Mouse (Mus musculus) heart, embryonic 16.5 days (tissue): ENCODE results near the gene Ifrd2. TPM values are rescaled to one million over a fixed set of nuclear protein-coding genes. Genes with fewer than 3 reads are reported as not detected.

Experiments used
- ATAC-seq: fragments of 200-750 bp; cut with Nextera tagmentation; replicated peaks from 2 replicates; pipeline ENCODE4 v1.8.0; 2017; ENCODE audit warnings: moderate number of reproducible peaks; ENCODE audit not compliant: insufficient read depth, low FRiP score; ENCODE audit errors: extremely low read depth
- H3K27ac ChIP-seq: fragments of 300-500 bp; sonication (generic); 2 replicates; pipeline ENCODE4 v1.5.1; 2014; ENCODE audit warnings: mild to moderate bottlenecking, low read length, control low read depth, moderate library complexity
- H3K27me3 ChIP-seq: fragments of 300-500 bp; sonication (generic); 2 replicates; pipeline ENCODE4 v1.6.1; 2014; ENCODE audit warnings: low read length, mixed read lengths; ENCODE audit not compliant: control insufficient read depth, insufficient read depth
- H3K36me3 ChIP-seq: fragments of 300-500 bp; sonication (generic); 2 replicates; pipeline ENCODE4 v1.6.1; 2014; ENCODE audit not compliant: control insufficient read depth, insufficient read depth
- H3K4me1 ChIP-seq: fragments of 300-500 bp; sonication (generic); 2 replicates; pipeline ENCODE4 v1.6.1; 2014; ENCODE audit warnings: low read length, mixed read lengths; ENCODE audit not compliant: control insufficient read depth, insufficient read depth
- H3K4me2 ChIP-seq: fragments of 300-500 bp; sonication (generic); 2 replicates; pipeline ENCODE4 v1.6.1; 2014; ENCODE audit warnings: low read depth, mild to moderate bottlenecking, control low read depth, low read length
- H3K4me3 ChIP-seq: fragments of 300-500 bp; sonication (generic); 2 replicates; pipeline ENCODE4 v1.5.1; 2014; ENCODE audit warnings: mild to moderate bottlenecking, control low read depth, low read length
- H3K9ac ChIP-seq: fragments of 300-500 bp; sonication (generic); 2 replicates; pipeline ENCODE4 v1.6.1; 2014; ENCODE audit warnings: low read length, control low read depth
- H3K9me3 ChIP-seq: fragments of 300-500 bp; sonication (generic); replicated peaks from 2 replicates; pipeline ENCODE4 v1.6.1; 2016; ENCODE audit warnings: low read length; ENCODE audit not compliant: control insufficient read depth
- WGBS: fragments of 180-500 bp; shearing (Covaris S2); extraction: QIAGEN DNeasy Blood & Tissue Kit; methylation state at CpG from one replicate; pipeline ENCODE4 v1.1.7; 2014; 5-methylcytosine and 5-hydroxymethylcytosine counted together
- polyA plus RNA-seq: library from polyadenylated mRNA; unstranded; fragments of >200 nt; fragmentation: Nextera tagmentation; extraction: Ambion mirVana; gene quantifications from 2 replicates; pipeline ENCODE4 v1.2.1, GENCODE M21; 2015

Gene Ifrd2
- polyA plus RNA-seq, 1 experiment from 2014 or later: 46.5 TPM

DNA sequence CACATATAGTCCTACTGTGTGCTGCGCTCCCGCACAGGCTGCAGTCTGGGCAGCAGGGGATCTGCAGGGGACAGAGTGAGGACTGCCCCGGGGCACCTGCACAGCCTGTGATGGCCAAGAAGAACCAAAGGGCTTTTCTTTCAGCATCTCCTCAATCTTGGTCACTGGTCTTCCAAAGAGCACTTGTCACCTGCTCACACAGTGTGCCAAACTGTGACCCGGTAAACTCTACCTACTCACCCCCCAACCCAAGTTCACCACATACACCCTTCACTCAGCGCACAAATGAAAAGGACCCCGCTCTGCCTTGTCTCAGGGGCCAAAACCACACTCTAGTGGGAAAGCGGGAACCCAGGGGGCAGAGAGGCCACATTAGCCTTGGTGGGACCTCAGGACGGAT is 44.4 kb downstream of the Ifrd2 start:
- Histone ChIP-seq H3K4me2 (peak overlapping the region; percentile 96), H3K27ac (peak overlapping the region; percentile 95), H3K9me3 (no peaks in the 10 kb centered on the region), H3K9ac (peak overlapping the region; percentile 93), H3K36me3 (peaks cover 2% of the 10 kb centered on the region; the same call in 1 of the 2 replicates), H3K4me3 (peak overlapping the region; percentile 82), H3K4me1 (peaks cover 66% of the 10 kb centered on the region), H3K27me3 (no peaks in the 10 kb centered on the region)
- ATAC-seq: no peak
- 87% methylated on average over 8 of the region's 8 CpGs for WGBS

- ATAC-seq: no peak
- WGBS: 44% methylated on average over 6 of the region's 6 CpGs
- H3K9me3 ChIP-seq: no peaks in the 10 kb centered on the region
- peak overlapping the region; percentile 95 for H3K27ac ChIP-seq
- peaks cover 2% of the 10 kb centered on the region; the same call in 1 of the 2 replicates for H3K36me3 ChIP-seq
- peak overlapping the region; percentile 93 for H3K9ac ChIP-seq
- H3K4me1 ChIP-seq: peaks cover 60% of the 10 kb centered on the region
- H3K4me2 ChIP-seq: peak overlapping the region; percentile 96
- peak overlapping the region; percentile 82 for H3K4me3 ChIP-seq
- H3K27me3 ChIP-seq: no peaks in the 10 kb centered on the region
These were observed 45.0 kb downstream of the Ifrd2 start for GRCm38 (mm10) chr9:107632478-107632877.

DNA sequence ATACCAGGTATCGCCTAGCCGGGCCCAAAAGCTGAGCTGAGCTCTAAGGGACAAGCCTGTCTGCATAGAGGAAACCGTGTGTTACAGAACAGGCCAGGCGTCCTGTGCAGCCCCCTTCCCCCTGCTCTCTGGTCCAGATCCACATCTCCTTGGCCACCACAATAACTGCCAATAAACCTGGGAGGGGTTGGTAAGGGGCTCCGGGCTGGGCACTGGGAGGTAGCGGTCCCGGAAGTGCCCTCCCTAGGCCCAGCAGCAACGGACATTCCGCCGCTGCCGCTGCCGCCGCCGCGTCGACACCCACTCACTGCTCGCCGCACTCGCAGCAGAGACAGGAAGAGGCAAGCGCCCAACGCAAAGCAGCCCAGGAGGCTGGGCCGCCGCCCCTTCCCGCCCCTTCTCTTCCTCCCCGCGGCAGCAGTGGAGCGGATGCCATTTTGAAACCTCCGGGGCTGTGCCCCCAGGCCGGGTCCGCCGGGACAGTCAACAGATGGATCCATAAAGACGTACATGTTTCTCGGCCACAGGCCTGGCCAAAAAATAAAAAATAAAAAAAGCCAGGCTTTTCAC is 45.7 kb downstream of the Ifrd2 start:
- Histone ChIP-seq H3K27me3 (no peaks in the 10 kb centered on the region), H3K9ac (peak overlapping the region; percentile 93), H3K4me1 (peaks cover 53% of the 10 kb centered on the region), H3K4me3 (peak overlapping the region; percentile 82), H3K4me2 (peak overlapping the region; percentile 96), H3K36me3 (peaks cover 2% of the 10 kb centered on the region; the same call in 1 of the 2 replicates), H3K9me3 (no peaks in the 10 kb centered on the region), H3K27ac (peak overlapping the region; percentile 95)
- peak; percentile 28 for ATAC-seq
- under 1% methylated on average over 31 of the region's 33 CpGs for WGBS

DNA sequence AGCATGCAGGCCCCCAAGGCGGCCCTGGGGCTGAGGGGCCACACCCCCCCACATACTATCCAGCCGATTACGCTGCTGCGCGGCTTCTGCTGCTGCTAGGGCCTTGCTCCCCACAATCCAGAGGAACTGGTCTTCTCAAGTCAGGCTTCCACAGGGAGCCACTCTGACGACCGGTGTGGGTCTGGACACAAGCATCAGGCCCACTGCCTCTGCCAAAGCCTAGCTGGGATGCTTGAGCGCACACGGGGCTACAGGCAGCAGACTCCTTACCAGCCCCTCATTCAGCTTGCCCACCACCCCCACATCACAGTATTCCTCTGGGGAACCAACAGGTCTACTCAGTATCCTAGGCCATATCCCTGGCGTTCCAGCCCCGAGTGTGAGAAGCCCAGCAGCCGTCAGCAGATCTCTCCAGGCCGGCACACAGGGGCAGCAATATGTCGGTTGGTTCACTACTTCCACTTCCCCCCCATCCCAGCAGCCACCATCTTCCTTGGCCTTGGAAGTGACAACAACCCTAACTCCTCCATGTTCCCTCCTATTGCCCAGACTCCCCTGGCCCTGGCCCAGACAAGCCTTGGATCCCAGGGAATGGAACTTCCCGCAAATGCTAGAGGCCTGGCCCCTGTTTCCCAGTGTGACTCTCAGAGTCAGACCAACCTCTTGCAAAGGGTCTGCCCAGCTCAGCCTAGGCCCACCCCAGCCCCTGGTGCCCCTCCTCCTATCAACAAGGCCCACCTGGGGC is 46.4 kb downstream of the Ifrd2 start:
- Histone ChIP-seq H3K4me3 (peak overlapping the region; percentile 82), H3K27me3 (no peaks in the 10 kb centered on the region), H3K4me2 (peak overlapping the region; percentile 96), H3K9ac (peak overlapping the region; percentile 93), H3K9me3 (no peaks in the 10 kb centered on the region), H3K36me3 (peaks cover 2% of the 10 kb centered on the region; the same call in 1 of the 2 replicates), H3K27ac (peak overlapping the region; percentile 95), H3K4me1 (peaks cover 46% of the 10 kb centered on the region)
- WGBS: 2% methylated on average over 15 of the region's 15 CpGs
- no peak for ATAC-seq

DNA sequence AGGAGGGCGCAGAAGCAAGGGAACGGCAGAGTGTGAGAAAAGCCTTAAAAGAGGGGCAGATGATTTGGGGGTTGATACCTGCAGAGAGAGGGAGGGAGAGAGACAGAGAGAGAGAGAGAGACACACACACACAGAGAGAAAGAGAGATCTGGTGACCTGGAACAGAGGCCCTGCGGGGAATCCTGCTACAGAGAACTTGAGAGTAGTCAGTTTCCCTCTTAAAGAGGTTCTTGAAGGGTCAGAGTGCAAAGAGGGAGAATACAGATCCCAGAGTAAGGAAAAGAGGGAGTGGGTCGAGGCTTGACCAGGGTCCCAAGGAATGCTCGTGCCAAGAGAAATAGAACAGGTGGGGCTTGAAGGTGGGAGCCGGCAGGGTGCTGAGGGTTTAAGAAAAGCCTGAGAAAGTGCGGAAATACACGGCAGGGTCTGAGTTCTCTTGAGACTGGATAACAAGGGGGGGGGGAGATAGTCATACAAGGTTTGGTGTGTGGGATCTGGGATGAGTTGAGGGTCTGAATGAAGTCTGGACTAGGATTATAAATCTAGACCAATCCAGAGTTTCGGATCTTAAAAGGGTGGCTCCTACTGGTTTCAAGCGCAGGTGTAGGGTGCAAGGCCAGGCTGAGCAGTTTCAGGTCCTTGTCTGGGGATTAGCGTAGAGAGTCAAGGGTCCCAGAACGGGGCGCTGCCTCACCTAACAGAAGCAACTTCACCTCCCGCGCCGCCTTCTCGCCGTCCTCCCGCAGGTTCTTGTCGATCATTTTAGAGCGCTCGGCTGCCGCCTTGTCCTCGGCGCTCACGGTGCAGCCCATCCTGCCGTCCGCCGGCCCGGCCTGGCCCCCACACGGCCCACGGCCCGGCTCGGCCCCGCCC is 47.2 kb downstream of the Ifrd2 start:
- Histone ChIP-seq H3K4me1 (peaks cover 38% of the 10 kb centered on the region), H3K27ac (peak overlapping the region; percentile 95), H3K36me3 (0 out of 2 replicates have a peak, but pooled peaks cover 2% of the 10 kb centered on the region), H3K27me3 (no peaks in the 10 kb centered on the region), H3K4me3 (peak overlapping the region; percentile 82), H3K9me3 (no peaks in the 10 kb centered on the region), H3K9ac (peak overlapping the region; percentile 93), H3K4me2 (peak overlapping the region; percentile 96)
- no peak for ATAC-seq
- WGBS: 1% methylated on average over 35 of the region's 35 CpGs

DNA sequence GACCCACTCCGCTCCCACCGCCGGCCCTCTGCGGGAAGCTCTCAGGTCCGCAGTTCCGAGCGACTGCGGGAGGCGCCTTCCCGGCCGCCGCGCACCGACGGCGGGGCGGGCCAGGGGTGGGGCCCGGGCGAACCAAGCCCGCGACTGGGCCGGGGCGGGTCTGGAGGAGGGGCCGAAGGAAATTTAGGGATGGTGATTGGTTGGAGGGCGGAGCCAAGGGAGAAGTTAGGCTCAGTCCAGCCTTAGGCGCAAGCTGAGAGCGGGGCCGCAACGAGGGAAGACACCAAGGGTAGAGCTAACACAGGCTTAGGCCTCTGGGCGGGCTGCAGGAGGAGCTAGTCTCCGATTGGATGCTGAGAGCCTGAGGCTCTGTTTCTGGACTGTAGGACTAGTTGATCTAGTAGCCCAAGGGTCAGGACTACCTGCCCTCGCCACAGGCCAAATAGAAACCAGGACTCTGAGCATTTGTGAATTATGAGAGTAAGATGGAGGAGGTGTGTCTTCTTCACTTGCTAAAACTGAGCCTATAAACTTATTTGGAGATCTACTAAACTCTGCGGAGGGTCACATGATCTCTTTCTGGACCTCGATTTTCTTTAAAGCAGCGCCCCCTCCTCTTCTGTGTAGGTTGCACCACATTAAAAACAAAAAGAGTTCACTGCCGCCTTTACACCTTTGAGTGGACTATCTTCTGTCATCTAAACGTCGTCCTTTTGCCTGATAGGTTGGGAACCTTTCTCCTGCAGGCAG is 48.0 kb downstream of the Ifrd2 start, which contains the start of gene Gnai2:
TSS of gene Gnai2 (minus strand) at position 89 of the 750 bp plus-strand sequence.
- Histone ChIP-seq H3K9ac (peak within 1 kb of the TSS; percentile 93), H3K27ac (peak within 1 kb of the TSS; percentile 95), H3K4me1 (peaks cover 30% of the 10 kb centered on the region), H3K4me3 (peak within 1 kb of the TSS; percentile 82), H3K4me2 (peak within 1 kb of the TSS; percentile 96), H3K9me3 (no peaks in the 10 kb centered on the region), H3K36me3 (0 out of 2 replicates have a peak, but pooled peaks cover 2% of the 10 kb centered on the region), H3K27me3 (no peaks in the 10 kb centered on the region)
- 4% methylated on average over 38 of the region's 38 CpGs for WGBS
- peak; percentile 92 for ATAC-seq

GRCm38 (mm10) chr9:107637070-107637469 is 49.6 kb downstream of the Ifrd2 start:
- Histone ChIP-seq H3K4me1 (peaks cover 14% of the 10 kb centered on the region), H3K9me3 (no peaks in the 10 kb centered on the region), H3K27ac (no peak overlapping the region), H3K27me3 (no peaks in the 10 kb centered on the region), H3K36me3 (0 out of 2 replicates have a peak, but pooled peaks cover under 1% of the 10 kb centered on the region), H3K4me2 (no peak overlapping the region), H3K4me3 (no peak overlapping the region), H3K9ac (no peak overlapping the region)
- no peak for ATAC-seq
- WGBS: 38% methylated on average over 7 of the region's 7 CpGs

- Histone ChIP-seq H3K4me2 (no peak overlapping the region), H3K27ac (no peak overlapping the region), H3K9me3 (no peaks in the 10 kb centered on the region), H3K27me3 (no peaks in the 10 kb centered on the region), H3K9ac (no peak overlapping the region), H3K4me3 (no peak overlapping the region), H3K4me1 (peaks cover 14% of the 10 kb centered on the region), H3K36me3 (no peaks in the 10 kb centered on the region)
- WGBS: 28% methylated on average over 8 of the region's 8 CpGs
- no peak for ATAC-seq
These were observed 52.9 kb downstream of the Ifrd2 start for GRCm38 (mm10) chr9:107640257-107640772.
